Mouse (Mus musculus) heart, adult 2 months (tissue): ENCODE results near the gene Alkbh5.

Source experiments
- CTCF ChIP-seq: fragments of 200-600 bp; IDR thresholded peaks from 2 replicates; pipeline ENCODE4 v1.8.1; 2022; ENCODE audit warnings: antibody characterized with exemption, mild to moderate bottlenecking, moderate library complexity
- POLR2A ChIP-seq: fragments of 200-500 bp; IDR thresholded peaks from 2 replicates; pipeline ENCODE4 v1.6.1; 2011; ENCODE audit warnings: mild to moderate bottlenecking, low read depth, low read length, control low read depth; ENCODE audit not compliant: insufficient read depth

DNA sequence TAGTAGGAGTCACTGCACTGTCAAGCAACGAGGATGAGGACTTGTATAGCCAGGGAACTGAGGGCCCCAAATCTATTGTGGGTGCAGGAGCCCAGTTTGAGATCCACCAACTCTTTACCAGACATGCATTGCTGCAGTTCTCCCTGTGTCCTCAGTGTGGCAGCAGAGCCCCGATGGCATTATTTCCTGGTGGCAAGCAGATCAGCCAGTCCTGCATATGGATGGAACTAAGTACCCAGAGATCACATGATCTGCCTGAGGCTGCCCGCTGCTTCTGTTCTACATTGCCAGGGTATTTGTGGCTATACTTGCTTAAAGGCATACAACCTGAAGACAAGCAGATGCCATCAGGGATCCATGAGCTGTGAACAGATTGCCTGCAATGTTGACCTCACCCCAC is 23.2 kb downstream of the Alkbh5 start:
- TF ChIP-seq CTCF, result no peak; the same call in 1 of the 2 replicates
- no peak for TF ChIP-seq POLR2A
